21 mouse cellular contexts compared by ENCODE assay signal in genomic region chr5:124056956-124057355, GRCm38 (mm10). TPM values are rescaled to one million over a fixed set of nuclear protein-coding genes. Genes with fewer than 3 reads are reported as not detected.
A peak's percentile ranks its signal among the peaks of the same experiment; 100 is the strongest.
DNase-seq lines count a peak whose midpoint lies in the region; ATAC-seq and TF ChIP-seq lines count a peak whose summit lies in the region.
"Had no signal": no experiment of that assay in that cellular context is flagged by ENCODE, and none has a peak within 500 bp of the region (broad histone marks: within the 10 kb centered on the region; RNA-seq: fewer than 3 reads in every experiment).

No protein-coding gene starts in this region.

- 71% methylated on average over 4 of the region's 4 CpGs for WGBS in liver, embryonic 12.5 days (ENCODE audit: insufficient replicate concordance)
- 53% methylated on average over 4 of the region's 4 CpGs for WGBS in liver, postnatal 0 days (ENCODE audit: insufficient replicate concordance)
- 37% methylated on average over 4 of the region's 4 CpGs for WGBS in intestine, embryonic 16.5 days

- peaks cover 20% of the 10 kb centered on the region for H3K4me1 ChIP-seq in liver, embryonic 12.5 days
- H3K4me1 ChIP-seq in liver, postnatal 0 days (ENCODE audit: insufficient read depth) = peaks cover 15% of the 10 kb centered on the region
- no peaks in the 10 kb centered on the region for H3K4me1 ChIP-seq in intestine, embryonic 16.5 days (ENCODE audit: control insufficient read depth, insufficient read depth, low read length)
- H3K4me1 ChIP-seq: forebrain, embryonic 13.5 days had no signal

- H3K9ac ChIP-seq in liver, embryonic 12.5 days = no peak overlapping the region
- H3K9ac ChIP-seq in liver, postnatal 0 days (replicated peaks) = no peak overlapping the region
- no peak overlapping the region for H3K9ac ChIP-seq in intestine, embryonic 16.5 days (ENCODE audit: low read depth, low read length)
- H3K9ac ChIP-seq: forebrain, embryonic 13.5 days; hindbrain, embryonic 12.5 days; hindbrain, embryonic 15.5 days had no signal

- no peak for ATAC-seq in liver, embryonic 12.5 days
- ATAC-seq in liver, postnatal 0 days = no peak
- ATAC-seq in intestine, embryonic 16.5 days = 0 out of 2 replicates have a peak, but pooled peaks have one; percentile 8
- ATAC-seq: CD4-positive, CD25-positive, alpha-beta regulatory T cell, adult 4 months; forebrain, embryonic 13.5 days; forebrain, embryonic 16.5 days had no signal

- TF ChIP-seq EP300 in liver, postnatal 0 days (IDR thresholded peaks at IDR 0.05; ENCODE audit: low read depth) = no peak

- no peak for TF ChIP-seq CTCF in liver, postnatal 0 days (IDR thresholded peaks at IDR 0.05; ENCODE audit: low read depth)

- peaks cover 4% of the 10 kb centered on the region; the same call in 1 of the 2 replicates for H3K27me3 ChIP-seq in liver, embryonic 12.5 days (replicated peaks)
- H3K27me3 ChIP-seq in liver, postnatal 0 days (ENCODE audit: insufficient read depth, low read length) = no peaks in the 10 kb centered on the region
- H3K27me3 ChIP-seq in intestine, embryonic 16.5 days (replicated peaks; ENCODE audit: control insufficient read depth, insufficient read depth, low read length) = no peaks in the 10 kb centered on the region
- H3K27me3 ChIP-seq: forebrain, embryonic 13.5 days; hindbrain, embryonic 12.5 days; hindbrain, embryonic 15.5 days had no signal

- H3K9me3 ChIP-seq in liver, embryonic 12.5 days (replicated peaks) = peaks cover 6% of the 10 kb centered on the region; the same call in 1 of the 2 replicates
- H3K9me3 ChIP-seq in liver, postnatal 0 days (ENCODE audit: low read length) = peaks cover 4% of the 10 kb centered on the region
- H3K9me3 ChIP-seq in intestine, embryonic 16.5 days (ENCODE audit: control insufficient read depth, low read length) = 0 out of 2 replicates have a peak, but pooled peaks cover 2% of the 10 kb centered on the region
- H3K9me3 ChIP-seq: hindbrain, embryonic 12.5 days; hindbrain, embryonic 15.5 days had no signal

- DNase-seq in liver, postnatal 0 days = no peak
- DNase-seq in R1 (ENCODE audit: low read depth, low spot score) = peak; percentile 97
- DNase-seq in cerebellum, adult 11 months = no peak
- no peak for DNase-seq in ovary, adult 18-20 months (ENCODE audit: low spot score)
- DNase-seq: adrenal gland, adult 2 months; adrenal gland, postnatal 14 days; cerebellum, adult 11-12 months; cerebellum, adult 8-10 months; cerebellum, postnatal 14 days; gastrocnemius, adult 2 months; gastrocnemius, postnatal 14 days; heart, adult 11 months had no signal

- 0 out of 2 replicates have a peak overlapping the region, but pooled peaks have one; percentile 10 for H3K27ac ChIP-seq in liver, embryonic 12.5 days
- H3K27ac ChIP-seq in liver, postnatal 0 days (ENCODE audit: low read depth) = no peak overlapping the region
- no peak overlapping the region for H3K27ac ChIP-seq in intestine, embryonic 16.5 days (ENCODE audit: low read length)
- H3K27ac ChIP-seq: forebrain, embryonic 10.5 days; forebrain, embryonic 13.5 days; gastrocnemius, adult 2 months; hindbrain, embryonic 12.5 days; hindbrain, embryonic 15.5 days had no signal

- no peak overlapping the region for H3K4me2 ChIP-seq in liver, embryonic 12.5 days
- no peak overlapping the region for H3K4me2 ChIP-seq in liver, postnatal 0 days (ENCODE audit: low read depth, low read length)
- no peak overlapping the region for H3K4me2 ChIP-seq in intestine, embryonic 16.5 days (ENCODE audit: low read depth, low read length)
- H3K4me2 ChIP-seq: forebrain, embryonic 13.5 days; heart, embryonic 11.5 days; hindbrain, embryonic 12.5 days; hindbrain, embryonic 15.5 days had no signal

- 0 out of 2 replicates have a peak, but pooled peaks cover 3% of the 10 kb centered on the region for H3K36me3 ChIP-seq in liver, embryonic 12.5 days
- no peaks in the 10 kb centered on the region for H3K36me3 ChIP-seq in liver, postnatal 0 days (replicated peaks; ENCODE audit: insufficient read depth, low read length)
- H3K36me3 ChIP-seq in intestine, embryonic 16.5 days (ENCODE audit: control insufficient read depth, insufficient read depth, low read length) = no peaks in the 10 kb centered on the region
- H3K36me3 ChIP-seq: forebrain, embryonic 10.5 days; hindbrain, embryonic 12.5 days; hindbrain, embryonic 15.5 days had no signal

- H3K4me3 ChIP-seq in liver, embryonic 12.5 days = no peak overlapping the region
- no peak overlapping the region for H3K4me3 ChIP-seq in liver, postnatal 0 days (ENCODE audit: low read depth, low read length)
- no peak overlapping the region for H3K4me3 ChIP-seq in intestine, embryonic 16.5 days (ENCODE audit: low read length)
- H3K4me3 ChIP-seq: forebrain, embryonic 10.5 days; forebrain, embryonic 13.5 days; gastrocnemius, adult 2 months; hindbrain, embryonic 12.5 days; hindbrain, embryonic 15.5 days had no signal

RNA-seq across cellular contexts. Expression of gene Vps37b, which starts 24.9 kb away (rescaled TPM):
- polyA plus RNA-seq in liver, embryonic 12.5 days (2016; fragmentation: Nextera tagmentation; extraction: Ambion mirVana) = 20.9 and 21.8 TPM in 2 replicates
- 16.4 and 17.6 TPM in 2 replicates for polyA plus RNA-seq in liver, postnatal 0 days (2015; fragmentation: Nextera tagmentation; extraction: Ambion mirVana)
- 25.7 and 27.1 TPM in 2 replicates for polyA plus RNA-seq in intestine, embryonic 16.5 days (2015; fragmentation: Nextera tagmentation; extraction: Ambion mirVana)

RNA-seq across cellular contexts. Expression of gene Abcb9, which starts 38.6 kb away (rescaled TPM):
- 5.0 and 5.6 TPM in 2 replicates for polyA plus RNA-seq in liver, embryonic 12.5 days (2016; fragmentation: Nextera tagmentation; extraction: Ambion mirVana)
- polyA plus RNA-seq in liver, postnatal 0 days (2015; fragmentation: Nextera tagmentation; extraction: Ambion mirVana) = 3.7 and 3.8 TPM in 2 replicates
- 2.5 and 3.2 TPM in 2 replicates for polyA plus RNA-seq in intestine, embryonic 16.5 days (2015; fragmentation: Nextera tagmentation; extraction: Ambion mirVana)

RNA-seq across cellular contexts. Expression of gene Ogfod2, which starts 55.1 kb away (rescaled TPM):
- 19.1 and 20.2 TPM in 2 replicates for polyA plus RNA-seq in liver, embryonic 12.5 days (2016; fragmentation: Nextera tagmentation; extraction: Ambion mirVana)
- 14.9 and 16.8 TPM in 2 replicates for polyA plus RNA-seq in liver, postnatal 0 days (2015; fragmentation: Nextera tagmentation; extraction: Ambion mirVana)
- polyA plus RNA-seq in intestine, embryonic 16.5 days (2015; fragmentation: Nextera tagmentation; extraction: Ambion mirVana) = 30.5 and 33.6 TPM in 2 replicates

RNA-seq across cellular contexts. Expression of gene Arl6ip4, which starts 58.9 kb away (rescaled TPM):
- polyA plus RNA-seq in liver, embryonic 12.5 days (2016; fragmentation: Nextera tagmentation; extraction: Ambion mirVana) = 94.1 and 100 TPM in 2 replicates
- 53.9 and 54.3 TPM in 2 replicates for polyA plus RNA-seq in liver, postnatal 0 days (2015; fragmentation: Nextera tagmentation; extraction: Ambion mirVana)
- polyA plus RNA-seq in intestine, embryonic 16.5 days (2015; fragmentation: Nextera tagmentation; extraction: Ambion mirVana) = 78.1 and 84.8 TPM in 2 replicates
